Mouse (Mus musculus): ENCODE measurements around the gene Elk3. TPM values are rescaled to one million over a fixed set of nuclear protein-coding genes. Genes with fewer than 3 reads are reported as not detected.

The Elk3 gene
- polyA plus RNA-seq, 1 experiment, result 86.5 TPM

DNA sequence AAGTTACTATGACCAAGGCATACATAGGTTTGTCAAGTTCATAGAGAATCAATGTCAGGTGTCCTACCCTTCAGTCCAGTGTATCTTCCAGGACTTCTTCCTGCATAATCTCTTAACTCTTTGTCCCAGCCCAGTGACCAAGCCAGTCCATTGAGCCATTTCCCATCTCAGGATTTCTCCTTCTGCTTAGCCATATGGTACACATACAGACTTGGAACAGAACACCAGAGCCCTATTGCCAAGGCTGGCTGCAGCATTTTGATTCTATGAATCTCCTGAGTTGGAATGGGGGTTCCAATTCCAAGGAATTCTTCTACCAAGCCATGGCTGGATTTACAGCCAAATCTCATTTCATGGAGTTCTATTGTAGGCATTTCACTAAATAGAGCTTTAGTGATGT, 10.8 kb upstream of the Elk3 start:
- H3K4me3 ChIP-seq (ENCODE audit: insufficient read depth, low read length), result no peak overlapping the region
- no peak overlapping the region for H3K27ac ChIP-seq (ENCODE audit: insufficient read depth, low read length)
- peaks cover 8% of the 10 kb centered on the region; the same call in 1 of the 2 replicates for H3K4me1 ChIP-seq (ENCODE audit: control insufficient read depth, insufficient read depth, low read length)
- TF ChIP-seq CTCF (IDR thresholded peaks at IDR 0.05; ENCODE audit: borderline replicate concordance, insufficient read depth, low read length) (no peak), POLR2A (IDR thresholded peaks at IDR 0.05; ENCODE audit: low read depth, low read length) (no peak)

DNA sequence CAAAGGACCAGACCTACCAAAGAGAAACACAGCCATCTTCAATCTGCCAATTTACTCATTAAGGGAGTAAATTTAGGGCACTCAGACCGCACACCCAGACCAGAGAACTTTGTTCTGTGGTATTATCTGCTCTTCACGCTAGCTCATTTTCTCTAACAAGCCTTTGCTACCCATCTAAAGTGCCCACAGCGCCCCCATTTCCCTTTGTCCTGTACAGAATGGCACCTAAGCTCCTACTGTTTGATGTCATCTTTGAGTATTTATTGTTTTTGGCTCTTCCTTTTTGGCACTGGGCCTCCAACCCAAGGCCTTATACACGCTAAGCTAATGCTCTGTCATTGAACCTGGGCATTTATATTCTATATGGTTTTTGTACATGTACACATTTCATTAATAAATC, 9.2 kb upstream of the Elk3 start:
- Histone ChIP-seq H3K4me3 (ENCODE audit: insufficient read depth, low read length) (no peak overlapping the region), H3K4me1 (ENCODE audit: control insufficient read depth, insufficient read depth, low read length) (0 out of 2 replicates have a peak, but pooled peaks cover 2% of the 10 kb centered on the region), H3K27ac (ENCODE audit: insufficient read depth, low read length) (no peak overlapping the region)
- TF ChIP-seq POLR2A (IDR thresholded peaks at IDR 0.05; ENCODE audit: low read depth, low read length), result no peak
- no peak for TF ChIP-seq CTCF (IDR thresholded peaks at IDR 0.05; ENCODE audit: borderline replicate concordance, insufficient read depth, low read length)

GRCm38 (mm10) chr10:93319526-93320063, 8.7 kb upstream of the Elk3 start:
- Histone ChIP-seq H3K27ac (ENCODE audit: insufficient read depth, low read length) (no peak overlapping the region), H3K4me3 (ENCODE audit: insufficient read depth, low read length) (no peak overlapping the region), H3K4me1 (ENCODE audit: control insufficient read depth, insufficient read depth, low read length) (0 out of 2 replicates have a peak, but pooled peaks cover 2% of the 10 kb centered on the region)
- no peak for TF ChIP-seq POLR2A (IDR thresholded peaks at IDR 0.05; ENCODE audit: low read depth, low read length)
- TF ChIP-seq CTCF (IDR thresholded peaks at IDR 0.05; ENCODE audit: borderline replicate concordance, insufficient read depth, low read length), result no peak

GRCm38 (mm10) chr10:93316909-93317308, 6.0 kb upstream of the Elk3 start:
- Histone ChIP-seq H3K4me1 (ENCODE audit: control insufficient read depth, insufficient read depth, low read length) (0 out of 2 replicates have a peak, but pooled peaks cover 2% of the 10 kb centered on the region), H3K27ac (ENCODE audit: insufficient read depth, low read length) (peak overlapping the region; percentile 68), H3K4me3 (ENCODE audit: insufficient read depth, low read length) (no peak overlapping the region)
- TF ChIP-seq POLR2A (IDR thresholded peaks at IDR 0.05; ENCODE audit: low read depth, low read length), result no peak
- no peak for TF ChIP-seq CTCF (IDR thresholded peaks at IDR 0.05; ENCODE audit: borderline replicate concordance, insufficient read depth, low read length)

DNA sequence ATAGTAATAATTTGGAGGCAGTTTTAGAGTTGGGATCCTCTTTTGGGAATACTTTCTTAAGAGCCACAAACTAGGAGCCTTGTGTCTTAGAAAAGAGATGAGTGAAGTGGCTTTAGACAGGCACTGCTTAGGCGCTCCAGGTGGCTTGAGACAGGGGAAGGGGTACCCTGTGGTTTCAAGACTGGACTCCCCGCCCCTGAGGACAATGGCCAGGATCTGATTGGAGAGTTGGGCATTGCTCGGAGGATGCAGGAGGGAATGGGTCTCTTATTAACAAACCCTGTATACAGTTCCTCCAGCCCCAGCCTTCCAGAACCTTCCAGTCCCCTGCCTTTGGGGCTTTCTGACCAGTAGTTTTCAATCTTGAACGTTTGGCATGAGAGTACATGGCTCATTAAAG, 641 bp upstream of the Elk3 start:
- Histone ChIP-seq H3K27ac (ENCODE audit: insufficient read depth, low read length) (no peak overlapping the region), H3K4me3 (ENCODE audit: insufficient read depth, low read length) (peak overlapping the region; percentile 94), H3K4me1 (ENCODE audit: control insufficient read depth, insufficient read depth, low read length) (peaks cover 8% of the 10 kb centered on the region)
- TF ChIP-seq CTCF (IDR thresholded peaks at IDR 0.05; ENCODE audit: borderline replicate concordance, insufficient read depth, low read length), result no peak
- no peak for TF ChIP-seq POLR2A (IDR thresholded peaks at IDR 0.05; ENCODE audit: low read depth, low read length)

- peak overlapping the region; percentile 94 for H3K4me3 ChIP-seq (ENCODE audit: insufficient read depth, low read length)
- TF ChIP-seq CTCF (IDR thresholded peaks at IDR 0.05; ENCODE audit: borderline replicate concordance, insufficient read depth, low read length) (no peak), POLR2A (IDR thresholded peaks at IDR 0.05; ENCODE audit: low read depth, low read length) (0 out of 2 replicates have a peak, but pooled peaks have one; percentile 32)
- peaks cover 15% of the 10 kb centered on the region for H3K4me1 ChIP-seq (ENCODE audit: control insufficient read depth, insufficient read depth, low read length)
- peak overlapping the region; percentile 88 for H3K27ac ChIP-seq (ENCODE audit: insufficient read depth, low read length)
These were observed 857 bp downstream of the Elk3 start for GRCm38 (mm10) chr10:93309934-93310621.

DNA sequence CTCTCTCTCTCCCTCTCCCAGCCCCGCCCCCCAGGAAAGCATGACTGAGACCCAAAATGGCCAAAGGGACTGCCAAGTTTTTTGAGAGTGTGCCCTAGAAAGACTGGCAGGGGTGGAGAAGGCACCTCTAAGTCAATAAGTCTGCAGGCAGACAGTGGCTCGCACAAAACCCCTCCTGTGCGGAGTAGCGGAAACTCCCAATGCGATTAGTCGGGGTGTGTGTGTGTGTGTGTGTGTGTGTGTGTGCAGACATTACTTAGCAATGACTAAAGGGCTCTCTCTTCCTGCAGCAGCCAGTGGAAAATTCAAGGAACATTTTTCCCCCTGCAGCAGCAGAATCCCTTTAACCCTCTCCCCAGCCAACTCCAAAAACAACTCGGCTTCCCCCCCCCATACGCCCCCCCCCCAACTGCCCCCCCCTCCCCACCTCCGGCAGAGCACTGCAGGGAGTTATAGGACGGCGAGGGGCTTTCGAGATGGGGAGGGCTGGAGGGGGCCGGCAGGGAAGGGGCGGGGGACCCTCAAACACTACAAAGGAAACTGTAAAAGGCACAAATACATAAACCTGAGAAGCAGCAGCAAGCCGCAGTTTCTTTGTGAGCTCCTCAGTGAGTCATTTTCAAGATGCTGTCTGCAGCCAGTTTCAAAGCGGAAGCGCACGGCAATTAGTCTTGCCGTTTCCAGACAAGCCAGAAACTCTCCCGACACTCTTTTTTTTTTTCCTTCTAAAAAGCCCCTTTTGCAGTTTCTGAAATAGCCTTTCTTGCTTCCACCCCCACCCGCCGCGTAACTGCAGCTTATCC, 1.6 kb downstream of the Elk3 start:
- Histone ChIP-seq H3K4me1 (ENCODE audit: control insufficient read depth, insufficient read depth, low read length) (peaks cover 15% of the 10 kb centered on the region), H3K27ac (ENCODE audit: insufficient read depth, low read length) (peak overlapping the region; percentile 88), H3K4me3 (ENCODE audit: insufficient read depth, low read length) (peak overlapping the region; percentile 94)
- TF ChIP-seq CTCF (IDR thresholded peaks at IDR 0.05; ENCODE audit: borderline replicate concordance, insufficient read depth, low read length) (no peak), POLR2A (IDR thresholded peaks at IDR 0.05; ENCODE audit: low read depth, low read length) (peak; percentile 57)

DNA sequence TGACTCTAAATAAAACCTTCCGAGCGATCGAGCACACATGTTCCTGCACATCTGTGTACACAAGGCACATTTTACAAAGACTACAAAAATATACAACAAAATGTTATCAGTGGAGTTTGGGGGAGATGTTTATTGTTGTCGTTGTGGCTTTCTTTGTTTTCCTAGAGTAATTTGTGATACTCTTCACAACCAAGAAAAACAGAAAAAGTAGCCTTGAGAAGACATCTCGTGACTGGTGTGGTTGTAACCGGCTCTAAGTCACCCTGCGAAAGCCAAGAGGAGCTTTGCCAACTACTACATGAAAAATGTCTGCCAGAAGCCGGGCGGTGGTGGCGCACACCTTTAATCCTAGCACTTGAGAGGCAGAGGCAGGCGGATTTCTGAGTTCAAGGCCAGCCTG, 4.6 kb downstream of the Elk3 start:
- Histone ChIP-seq H3K4me1 (ENCODE audit: control insufficient read depth, insufficient read depth, low read length) (peaks cover 19% of the 10 kb centered on the region), H3K27ac (ENCODE audit: insufficient read depth, low read length) (peak overlapping the region; percentile 85), H3K4me3 (ENCODE audit: insufficient read depth, low read length) (peak overlapping the region; percentile 5; the same call in 1 of the 2 replicates)
- TF ChIP-seq CTCF (IDR thresholded peaks at IDR 0.05; ENCODE audit: borderline replicate concordance, insufficient read depth, low read length) (no peak), POLR2A (IDR thresholded peaks at IDR 0.05; ENCODE audit: low read depth, low read length) (no peak)

DNA sequence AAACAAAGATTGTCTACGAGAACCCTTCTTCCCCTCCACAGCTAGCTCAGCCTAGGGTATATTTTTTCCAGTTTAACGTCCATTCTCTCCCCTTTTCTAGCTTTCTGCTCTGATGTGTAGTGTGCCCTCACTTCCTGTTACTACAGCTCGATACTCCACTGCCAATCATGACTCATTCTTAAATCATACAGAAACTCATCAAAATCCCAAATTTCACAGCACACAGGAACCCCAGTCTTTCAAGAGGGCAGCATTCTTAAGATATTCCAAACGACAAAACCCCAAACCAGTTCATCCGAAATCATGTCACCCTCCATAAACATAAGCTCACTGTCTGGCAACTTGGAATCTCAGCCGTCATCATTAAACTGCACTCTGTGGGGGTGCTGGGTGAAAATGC, 5.0 kb downstream of the Elk3 start:
- TF ChIP-seq CTCF (IDR thresholded peaks at IDR 0.05; ENCODE audit: borderline replicate concordance, insufficient read depth, low read length), result no peak
- TF ChIP-seq POLR2A (IDR thresholded peaks at IDR 0.05; ENCODE audit: low read depth, low read length), result no peak
- Histone ChIP-seq H3K27ac (ENCODE audit: insufficient read depth, low read length) (peak overlapping the region; percentile 85), H3K4me1 (ENCODE audit: control insufficient read depth, insufficient read depth, low read length) (peaks cover 19% of the 10 kb centered on the region), H3K4me3 (ENCODE audit: insufficient read depth, low read length) (peak overlapping the region; percentile 5; the same call in 1 of the 2 replicates)
